ENCODE assay signal across 10 mouse cellular contexts in the genomic region with DNA sequence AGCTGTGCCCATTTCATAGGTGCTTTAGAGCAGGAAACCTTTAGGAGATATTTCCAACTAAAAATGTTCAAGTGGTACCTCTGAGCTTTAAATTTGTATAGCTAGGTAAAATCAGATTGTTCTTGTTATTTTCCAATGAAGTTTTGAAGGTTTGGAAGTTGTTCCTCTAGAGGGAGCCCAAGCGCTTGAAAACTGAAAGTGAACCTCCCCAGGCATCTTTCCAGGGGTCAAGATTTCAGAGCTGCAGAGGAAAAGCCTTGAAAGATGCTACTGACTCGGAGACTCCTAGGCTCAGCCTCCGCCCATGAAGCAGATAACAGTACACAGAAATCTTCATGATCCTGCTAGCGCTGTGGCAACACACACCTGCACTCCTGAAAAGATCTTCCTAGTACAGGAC. TPM values are rescaled to one million over a fixed set of nuclear protein-coding genes. Genes with fewer than 3 reads are reported as not detected.
DNase-seq lines count a peak whose midpoint lies in the region; ATAC-seq and TF ChIP-seq lines count a peak whose summit lies in the region.
"Had no signal": no experiment of that assay in that cellular context is flagged by ENCODE, and none has a peak within 500 bp of the region (broad histone marks: within the 10 kb centered on the region; RNA-seq: fewer than 3 reads in every experiment).

No protein-coding gene starts in this region.

- H3K79me2 ChIP-seq in CH12.LX (replicated peaks; ENCODE audit: control insufficient read depth, extremely low read depth, insufficient read depth, poor library complexity, severe bottlenecking) = no peaks in the 10 kb centered on the region

- ATAC-seq in kidney, embryonic 16.5 days (ENCODE audit: low FRiP score, low TSS enrichment) = no peak; the same call in 1 of the 2 replicates
- no peak for ATAC-seq in lung, postnatal 0 days

- in situ Hi-C loops in CH12.LX (cut with MboI; ENCODE audit: low pct_ligation_motif_present, low pct_unique_long_range_greater_than_20kb, low sequenced_read_pairs) = loop anchor here (5.0 kb wide), 1 partner anchor 161 kb away; no protein-coding TSS in a partner anchor

- no peaks in the 10 kb centered on the region for H3K36me3 ChIP-seq in kidney, embryonic 16.5 days (ENCODE audit: insufficient read depth, low read length)
- no peaks in the 10 kb centered on the region for H3K36me3 ChIP-seq in CH12.LX (replicated peaks in 1 of 2; ENCODE audit: control insufficient read depth in 1 of 2, insufficient read depth in 1 of 2, low read length in 1 of 2)
- H3K36me3 ChIP-seq in lung, postnatal 0 days (ENCODE audit: insufficient read depth, low read length) = no peaks in the 10 kb centered on the region
- H3K36me3 ChIP-seq: lung, embryonic 15.5 days had no signal

- no peak overlapping the region for H3K4me2 ChIP-seq in kidney, embryonic 16.5 days (replicated peaks; ENCODE audit: low read depth, low read length)
- H3K4me2 ChIP-seq in CH12.LX (ENCODE audit: insufficient read depth, low read depth, poor library complexity, severe bottlenecking) = peak overlapping the region; percentile 55; the same call in 1 of the 2 replicates
- H3K4me2 ChIP-seq in lung, postnatal 0 days (replicated peaks; ENCODE audit: low read depth, low read length) = no peak overlapping the region
- H3K4me2 ChIP-seq: lung, embryonic 15.5 days had no signal

- TF ChIP-seq CTCF in CH12.LX (conservative IDR thresholded peaks at IDR 0.05 in 1 of 2, IDR thresholded peaks at IDR 0.05 in 1 of 2; ENCODE audit: low read depth in 2 of 2, low read length in 2 of 2) = peak in 1 of 2 experiments; percentile 85; a peak in 2 of 4 replicates
- peak; percentile 62 for TF ChIP-seq CTCF in lung, postnatal 0 days (IDR thresholded peaks at IDR 0.05)

- H3K27ac ChIP-seq in kidney, embryonic 16.5 days (ENCODE audit: low read length) = no peak overlapping the region
- H3K27ac ChIP-seq in CH12.LX (ENCODE audit: insufficient read depth, low read depth) = no peak overlapping the region
- H3K27ac ChIP-seq in lung, postnatal 0 days (ENCODE audit: low read length) = no peak overlapping the region
- H3K27ac ChIP-seq: lung, embryonic 15.5 days had no signal

- TF ChIP-seq RAD21 in CH12.LX (IDR thresholded peaks at IDR 0.05; ENCODE audit: low read depth, low read length) = peak; percentile 90

- dilution Hi-C loops in CH12.LX (cut with MboI; ENCODE audit: extremely low pct_ligation_motif_present, extremely low pct_unique_long_range_greater_than_20kb, low sequenced_read_pairs) = no loop called here

- TF ChIP-seq POLR2A in CH12.LX (IDR thresholded peaks at IDR 0.05; ENCODE audit: low read depth, low read length) = no peak

- no peak overlapping the region for H3K4me3 ChIP-seq in kidney, embryonic 16.5 days (ENCODE audit: low read length)
- H3K4me3 ChIP-seq in CH12.LX (replicated peaks in 1 of 3; ENCODE audit: low read depth in 2 of 3, low read length in 2 of 3, poor library complexity in 1 of 3) = no peak overlapping the region
- H3K4me3 ChIP-seq in lung, postnatal 0 days (ENCODE audit: low read depth, low read length) = no peak overlapping the region
- H3K4me3 ChIP-seq: lung, embryonic 15.5 days had no signal

- no peak overlapping the region for H3K9ac ChIP-seq in kidney, embryonic 16.5 days (replicated peaks; ENCODE audit: low read length)
- H3K9ac ChIP-seq in CH12.LX (ENCODE audit: insufficient read depth, low read depth) = no peak overlapping the region
- no peak overlapping the region for H3K9ac ChIP-seq in lung, postnatal 0 days (replicated peaks; ENCODE audit: low read depth)
- H3K9ac ChIP-seq: lung, embryonic 15.5 days had no signal

- DNase-seq in adrenal gland, adult 2 months = peak; percentile 33
- DNase-seq in adrenal gland, postnatal 25 days = no peak
- DNase-seq in kidney, adult 9 months = peak; percentile 60
- DNase-seq in CH12.LX (ENCODE audit: extremely low read depth) = peak; percentile 53
- DNase-seq in fibroblast of lung, adult 2 months (ENCODE audit: low read depth) = peak; percentile 31
- DNase-seq in lung, postnatal 0 days (ENCODE audit: low spot score) = peak; percentile 77
- peak; percentile 21 for DNase-seq in thymus, postnatal 25 days

- H3K27me3 ChIP-seq in kidney, embryonic 16.5 days (ENCODE audit: insufficient read depth, low read length) = no peaks in the 10 kb centered on the region; the same call in 1 of the 2 replicates
- H3K27me3 ChIP-seq in CH12.LX (replicated peaks) = no peaks in the 10 kb centered on the region
- H3K27me3 ChIP-seq in lung, postnatal 0 days (replicated peaks; ENCODE audit: insufficient read depth, low read length) = no peaks in the 10 kb centered on the region

- 11% methylated on average over 4 of the region's 4 CpGs for WGBS in kidney, embryonic 16.5 days
- 7% methylated on average over 4 of the region's 4 CpGs for WGBS in lung, postnatal 0 days

- no peaks in the 10 kb centered on the region for H3K9me3 ChIP-seq in kidney, embryonic 16.5 days (ENCODE audit: low read length)
- H3K9me3 ChIP-seq in CH12.LX (replicated peaks; ENCODE audit: low read length) = no peaks in the 10 kb centered on the region
- no peaks in the 10 kb centered on the region for H3K9me3 ChIP-seq in lung, postnatal 0 days (ENCODE audit: low read length)
- H3K9me3 ChIP-seq: lung, embryonic 15.5 days had no signal

- no peaks in the 10 kb centered on the region for H3K4me1 ChIP-seq in kidney, embryonic 16.5 days (ENCODE audit: insufficient read depth, low read length)
- peaks cover 0 to 3% of the 10 kb centered on the region in 2 experiments; a peak in 1 of 4 replicates for H3K4me1 ChIP-seq in CH12.LX (ENCODE audit: control insufficient read depth in 1 of 2, insufficient read depth in 2 of 2)
- no peaks in the 10 kb centered on the region for H3K4me1 ChIP-seq in lung, postnatal 0 days (ENCODE audit: insufficient read depth, low read depth, low read length)
- H3K4me1 ChIP-seq: lung, embryonic 15.5 days had no signal

- no peak for TF ChIP-seq EP300 in CH12.LX (IDR thresholded peaks at IDR 0.05; ENCODE audit: low read length)
- TF ChIP-seq EP300 in lung, postnatal 0 days (IDR thresholded peaks at IDR 0.05) = no peak

TF ChIP-seq in CH12.LX, 34 proteins besides CTCF, POLR2A, EP300 and RAD21:
- no peak for TF ChIP-seq USF1 (IDR thresholded peaks at IDR 0.05; ENCODE audit: low read depth, low read length)
- TF ChIP-seq NELFE (IDR thresholded peaks at IDR 0.05; ENCODE audit: low read depth, low read length) = peak; percentile 22; the same call in 1 of the 2 replicates
- no peak for TF ChIP-seq CHD2 (IDR thresholded peaks at IDR 0.05; ENCODE audit: low read length)
- peak; percentile 61 for TF ChIP-seq ZC3H11A (IDR thresholded peaks at IDR 0.05; ENCODE audit: low read depth, low read length)
- peak; percentile 88 for TF ChIP-seq SMC3 (IDR thresholded peaks at IDR 0.05; ENCODE audit: low read depth, low read length)
- no peak for TF ChIP-seq MAZ (IDR thresholded peaks at IDR 0.05; ENCODE audit: low read depth, low read length)
- no peak for TF ChIP-seq GABPA (IDR thresholded peaks at IDR 0.05; ENCODE audit: insufficient replicate concordance, low read depth, low read length)

RNA-seq across cellular contexts. Expression of gene Ptger2, which starts 6.5 kb away (rescaled TPM):
- total RNA-seq in adrenal gland, adult 2 months (2021) = under 1 TPM; 0.69 TPM
- 0.97 and 1.1 TPM in 2 replicates for polyA plus RNA-seq in adrenal gland, adult 2 months (2012; rRNA removed)
- 0.38 and 0.49 TPM in 2 replicates for total RNA-seq in adrenal gland, postnatal 25 days (2021)
- polyA plus RNA-seq in kidney, embryonic 16.5 days (2015; fragmentation: Nextera tagmentation; extraction: Ambion mirVana) = 0.48 and 0.91 TPM in 2 replicates
- not detected in 2 replicates for total RNA-seq in CH12.LX (2012; rRNA removed)
- total RNA-seq in CH12.LX (2014; rRNA removed) = not detected in 2 replicates
- not detected in 2 replicates for polyA plus RNA-seq in CH12.LX (2012; ENCODE audit: insufficient read length, low read depth)
- polyA plus RNA-seq in lung, postnatal 0 days (2015; fragmentation: Nextera tagmentation; extraction: Ambion mirVana) = 13.6 and 13.9 TPM in 2 replicates
- polyA plus RNA-seq: C2C12 had no signal
